Mouse (Mus musculus) embryonic facial prominence, embryonic 13.5 days (tissue): Measurements from ENCODE around the gene Cluap1. TPM values are rescaled to one million over a fixed set of nuclear protein-coding genes. Genes with fewer than 3 reads are reported as not detected.

ENCODE experiments used
- microRNA-seq: library from miRNA; unstranded; fragments of <30 nt; microRNA quantifications from one replicate; pipeline ENCODE4, GENCODE M21; 2016
- polyA plus RNA-seq: library from polyadenylated mRNA; unstranded; fragments of >200 nt; fragmentation: Nextera tagmentation; extraction: Ambion mirVana; gene quantifications from 2 replicates; pipeline ENCODE4 v1.2.1, GENCODE M21; 2015

Cluap1 gene
- polyA plus RNA-seq, 1 experiment from 2014 or later: 39.7 TPM

Small RNAs within 50 kb of the gene (microRNA-seq; reads per million reads assigned to microRNA genes)
- not detected for gene Gm23493

Other genes starting within 250 kb of the Cluap1 start
- gene Mefv, start 190.7 kb upstream of the Cluap1 start, polyA plus RNA-seq: not detected in 2 replicates
- 62.5 and 62.7 TPM in 2 replicates for gene Zfp263, start 164.7 kb upstream of the Cluap1 start, polyA plus RNA-seq
- gene Olfr15, start 77.9 kb upstream of the Cluap1 start, polyA plus RNA-seq: 0.77 and 3.3 TPM in 2 replicates
- gene Zfp174, start 61.5 kb upstream of the Cluap1 start, polyA plus RNA-seq: 1.8 and 2.3 TPM in 2 replicates
- gene Naa60, start 36.4 kb upstream of the Cluap1 start, polyA plus RNA-seq: 55.4 and 57.6 TPM in 2 replicates
- 5.7 and 6.0 TPM in 2 replicates for gene Zfp597, start 24.2 kb upstream of the Cluap1 start, polyA plus RNA-seq
- gene Gm20695, start 24.2 kb upstream of the Cluap1 start, polyA plus RNA-seq: 2.1 TPM in 1 of 2 replicates, not detected in the other
- gene 1700037C18Rik, start 112 bp upstream of the Cluap1 start, polyA plus RNA-seq: 6.0 and 8.3 TPM in 2 replicates
- 0.67 and 1.3 TPM in 2 replicates for gene Nlrc3, start 67.8 kb downstream of the Cluap1 start, polyA plus RNA-seq
- 20.8 and 21.2 TPM in 2 replicates for gene Slx4, start 95.0 kb downstream of the Cluap1 start, polyA plus RNA-seq
- 6.2 and 6.5 TPM in 2 replicates for gene Dnase1, start 128.1 kb downstream of the Cluap1 start, polyA plus RNA-seq
- gene Trap1, start 169.0 kb downstream of the Cluap1 start, polyA plus RNA-seq: 77.8 and 83.7 TPM in 2 replicates